Mouse (Mus musculus) cortical plate, adult 2 months (tissue): Measurements from ENCODE around the gene Rpa1.

Source experiments
- CTCF ChIP-seq: fragments of 200-500 bp; IDR thresholded peaks from 2 replicates; pipeline ENCODE4 v1.5.1; 2011; ENCODE audit warnings: mild to moderate bottlenecking, control low read depth, low read length; ENCODE audit not compliant: insufficient read depth; ENCODE audit errors: extremely low read depth
- POLR2A ChIP-seq: fragments of 200-500 bp; IDR thresholded peaks from 2 replicates; pipeline ENCODE4 v1.6.1; 2011; ENCODE audit warnings: mild to moderate bottlenecking, low read length, control low read depth; ENCODE audit not compliant: insufficient read depth; ENCODE audit errors: extremely low read depth

GRCm38 (mm10) chr11:75282496-75283120 lies 65.5 kb downstream of the Rpa1 start:
- TF ChIP-seq POLR2A (no peak), CTCF (no peak)
